Mouse (Mus musculus) embryo, embryonic 11 days (tissue): ENCODE measurements around the gene Hells.
A peak's percentile ranks its signal among the peaks of the same experiment; 100 is the strongest.

Source experiments
- DNase-seq: peaks from one replicate; pipeline ENCODE4 v3.0.0-alpha.2; 2015

Hells gene

GRCm38 (mm10) chr19:38930788-38931565 lies at the start of gene Hells:
Gene Hells, plus strand, starts transcription at chr19:38930915.
- peak; percentile 96 for DNase-seq

GRCm38 (mm10) chr19:38901146-38902135 lies 29.3 kb upstream of the Hells start:
- DNase-seq: no peak

GRCm38 (mm10) chr19:38902501-38902900 lies 28.2 kb upstream of the Hells start:
- DNase-seq: no peak

- no peak for DNase-seq
These were observed 16.9 kb upstream of the Hells start for GRCm38 (mm10) chr19:38913786-38914185.

- no peak for DNase-seq
These were observed 15.8 kb upstream of the Hells start for GRCm38 (mm10) chr19:38914926-38915325.

- DNase-seq: peak; percentile 55
These were observed 15.0 kb upstream of the Hells start for GRCm38 (mm10) chr19:38915677-38916076.

GRCm38 (mm10) chr19:38928481-38929158 lies 2.1 kb upstream of the Hells start:
- DNase-seq: no peak

GRCm38 (mm10) chr19:38929471-38930251 lies 1.1 kb upstream of the Hells start:
- no peak for DNase-seq

GRCm38 (mm10) chr19:38930252-38930787 lies 395 bp upstream of the Hells start:
- peak; percentile 23 for DNase-seq

GRCm38 (mm10) chr19:38931566-38931890 lies 813 bp downstream of the Hells start:
- DNase-seq: no peak

GRCm38 (mm10) chr19:38944590-38945307 lies 14.0 kb downstream of the Hells start:
- no peak for DNase-seq

GRCm38 (mm10) chr19:38970741-38971140 lies 40.0 kb downstream of the Hells start:
- no peak for DNase-seq

- DNase-seq: no peak
These were observed 41.9 kb downstream of the Hells start for GRCm38 (mm10) chr19:38972581-38972980.

GRCm38 (mm10) chr19:38973666-38974065 lies 43.0 kb downstream of the Hells start:
- DNase-seq: no peak

GRCm38 (mm10) chr19:38976269-38976668 lies 45.6 kb downstream of the Hells start:
- no peak for DNase-seq

GRCm38 (mm10) chr19:38981966-38982365 lies 51.3 kb downstream of the Hells start:
- DNase-seq: peak; percentile 74

- DNase-seq: no peak
These were observed 67.5 kb downstream of the Hells start for GRCm38 (mm10) chr19:38998248-38998647.

GRCm38 (mm10) chr19:38998676-38999075 lies 68.0 kb downstream of the Hells start:
- no peak for DNase-seq

- no peak for DNase-seq
These were observed 74.4 kb downstream of the Hells start for GRCm38 (mm10) chr19:39005132-39005531.

GRCm38 (mm10) chr19:39006715-39007114 lies 76.0 kb downstream of the Hells start, which contains the start of gene Cyp2c55:
Gene Cyp2c55, plus strand, starts transcription at chr19:39007019.
- no peak for DNase-seq
